Mouse (Mus musculus): ENCODE data around the gene Kcnk5.

The Kcnk5 gene

DNA sequence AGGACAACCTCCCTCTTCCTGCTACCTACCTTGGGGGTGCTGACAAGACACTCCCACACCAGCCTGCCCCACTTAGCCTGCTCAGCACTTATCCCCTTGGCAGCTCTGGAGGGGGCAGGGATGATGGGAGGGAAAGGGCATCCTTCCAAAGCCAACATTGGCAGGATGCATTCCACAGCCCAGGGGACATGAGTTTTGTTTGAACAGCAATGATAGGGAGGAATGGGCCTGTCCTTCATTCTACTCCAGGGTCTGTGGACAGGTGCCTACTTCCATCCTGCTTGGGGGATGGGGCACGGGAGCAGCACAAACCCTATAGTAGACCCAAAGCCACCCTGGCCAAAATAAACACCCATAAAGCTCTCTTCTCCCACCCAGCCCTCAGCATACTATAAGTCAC lies 16.2 kb downstream of the Kcnk5 start:
- DNase-seq: peak; percentile 91

DNA sequence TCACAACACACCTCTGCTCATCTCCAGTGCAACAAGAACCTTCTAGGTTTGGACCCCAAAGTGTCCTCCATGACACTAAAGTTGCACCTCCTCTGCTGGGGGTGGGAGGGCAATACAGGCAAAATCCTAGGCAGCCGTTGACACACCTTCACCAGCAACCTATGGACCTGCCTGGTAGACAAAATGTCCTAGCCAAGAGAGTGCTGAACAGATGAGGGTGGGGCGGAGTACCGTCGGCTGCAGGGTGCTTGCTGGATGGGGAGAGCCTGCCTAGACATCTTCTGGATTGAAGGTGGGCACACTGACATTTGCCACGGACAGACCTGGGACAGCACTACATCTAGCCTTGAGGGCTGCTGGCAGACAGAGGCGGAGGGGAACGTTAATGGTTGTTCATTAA lies 17.2 kb downstream of the Kcnk5 start:
- DNase-seq: peak; percentile 52

DNA sequence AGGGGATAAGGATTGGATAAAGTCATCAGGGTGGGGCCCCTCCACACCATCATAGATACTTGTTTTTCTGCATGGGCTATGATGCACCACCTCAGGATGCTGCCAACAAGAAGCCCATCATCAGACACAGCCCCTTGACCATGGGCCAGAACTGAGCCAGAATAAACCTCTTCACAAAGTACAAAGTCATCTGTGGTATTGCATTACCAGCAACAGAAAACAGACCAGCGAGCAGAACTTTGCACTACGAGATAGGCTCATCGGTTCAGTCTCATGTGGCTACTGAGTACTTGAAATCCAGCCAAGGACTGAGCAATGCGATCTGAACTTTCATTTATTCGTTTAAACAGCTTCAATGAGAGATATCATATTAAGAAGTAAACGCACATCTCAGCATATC lies 18.9 kb downstream of the Kcnk5 start:
- DNase-seq: peak; percentile 80

DNA sequence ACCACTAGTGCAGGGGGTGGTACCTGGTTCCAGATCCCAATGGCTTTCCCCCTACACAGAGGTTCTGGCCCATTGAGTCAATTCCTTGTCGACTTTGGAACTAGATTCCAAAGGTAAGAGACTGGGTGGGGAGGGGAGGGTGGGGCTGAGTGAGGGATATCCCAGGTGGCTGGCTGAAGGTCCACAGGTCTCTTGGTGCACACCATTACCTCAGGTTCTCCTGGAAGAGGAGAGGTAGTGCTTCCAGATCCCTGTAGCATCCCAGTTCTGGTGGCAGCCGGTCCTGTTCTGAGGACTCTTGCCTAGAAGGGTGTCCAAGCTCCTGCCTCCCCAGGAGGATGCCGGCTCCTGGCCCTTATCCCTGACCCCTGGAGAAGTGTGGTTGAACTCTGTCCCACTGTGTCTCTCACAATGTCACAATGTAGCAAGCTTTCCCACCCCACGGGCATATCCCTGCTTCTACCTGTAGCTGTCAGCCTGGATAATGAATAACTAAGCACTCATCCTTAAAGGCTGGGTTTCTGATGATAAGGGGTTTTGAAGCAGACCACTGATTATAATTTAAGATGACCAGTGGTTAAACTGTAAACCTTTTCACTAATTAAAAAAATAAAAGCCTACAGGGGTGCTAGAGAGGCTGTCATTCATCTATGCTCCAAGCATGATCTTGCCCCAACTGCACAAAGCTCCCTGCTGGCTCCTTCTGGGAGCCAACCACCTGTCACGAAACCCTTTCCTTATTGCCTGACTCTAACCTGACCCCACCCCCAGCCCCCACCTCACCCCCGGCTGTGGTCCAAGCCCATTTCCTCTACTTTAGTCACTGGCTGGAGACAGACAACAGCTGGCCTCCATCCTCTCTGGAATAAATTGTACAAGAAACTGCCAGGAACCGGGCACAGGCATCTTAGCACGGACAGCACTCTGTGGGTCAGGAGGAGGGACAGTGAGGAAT lies 22.6 kb downstream of the Kcnk5 start:
- DNase-seq: peak; percentile 85

DNA sequence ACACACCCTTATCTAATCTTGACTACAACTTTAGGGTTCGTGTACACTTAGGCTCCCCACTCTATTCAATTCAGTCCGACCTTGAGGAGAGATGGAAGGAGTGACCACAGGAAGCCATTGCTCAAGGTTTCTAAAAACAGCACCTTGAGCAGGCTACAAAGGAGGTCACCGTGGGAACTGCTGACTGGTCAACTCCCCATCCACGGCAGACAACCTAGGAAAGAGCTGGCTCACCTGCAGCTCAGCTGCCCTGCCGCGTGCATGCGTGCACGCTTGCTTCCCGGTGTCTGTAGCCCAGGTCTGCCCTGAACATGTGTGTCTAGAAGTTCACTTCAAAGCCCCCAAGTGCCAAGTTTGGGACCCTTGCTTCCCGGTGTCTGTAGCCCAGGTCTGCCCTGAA lies 24.0 kb downstream of the Kcnk5 start:
- DNase-seq: peak; percentile 52

DNA sequence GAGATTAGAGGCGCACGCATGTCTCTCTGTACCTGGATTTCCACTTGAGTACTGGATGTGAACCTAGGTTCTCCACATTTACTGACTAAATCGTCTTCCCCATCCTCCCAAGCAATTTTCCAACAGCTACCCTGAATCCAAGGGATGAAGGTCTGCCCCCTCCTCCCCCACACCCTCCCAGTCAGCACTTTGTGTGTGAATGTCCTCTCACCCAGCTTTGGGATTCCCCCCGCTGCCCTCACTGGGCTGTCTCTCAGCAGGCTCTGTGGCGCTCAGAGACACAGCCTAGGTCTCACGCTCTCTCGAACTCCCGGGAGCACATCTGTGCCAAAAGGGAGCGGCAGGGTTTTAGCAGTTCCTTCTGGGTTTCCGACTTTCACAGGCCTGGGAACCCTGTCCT lies 25.9 kb downstream of the Kcnk5 start:
- no peak for DNase-seq

DNA sequence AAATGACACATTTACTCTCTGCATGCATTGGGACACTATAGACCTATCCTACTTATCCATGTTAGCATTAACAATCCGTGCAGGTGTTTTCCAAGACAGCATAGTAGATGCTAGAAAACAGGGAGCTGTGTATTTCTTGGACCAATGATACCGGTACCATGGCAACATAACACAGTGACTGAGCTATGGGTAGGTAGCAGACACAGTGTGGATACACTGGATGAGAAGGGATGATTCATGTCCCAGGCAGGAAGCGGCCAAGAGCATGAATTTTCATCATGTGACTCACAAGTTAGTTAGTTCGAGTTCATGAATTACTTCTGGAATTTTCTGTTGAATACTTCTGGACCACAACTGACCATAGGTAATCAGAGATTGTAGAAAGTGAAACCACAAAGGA lies 26.7 kb downstream of the Kcnk5 start:
- DNase-seq: no peak

DNA sequence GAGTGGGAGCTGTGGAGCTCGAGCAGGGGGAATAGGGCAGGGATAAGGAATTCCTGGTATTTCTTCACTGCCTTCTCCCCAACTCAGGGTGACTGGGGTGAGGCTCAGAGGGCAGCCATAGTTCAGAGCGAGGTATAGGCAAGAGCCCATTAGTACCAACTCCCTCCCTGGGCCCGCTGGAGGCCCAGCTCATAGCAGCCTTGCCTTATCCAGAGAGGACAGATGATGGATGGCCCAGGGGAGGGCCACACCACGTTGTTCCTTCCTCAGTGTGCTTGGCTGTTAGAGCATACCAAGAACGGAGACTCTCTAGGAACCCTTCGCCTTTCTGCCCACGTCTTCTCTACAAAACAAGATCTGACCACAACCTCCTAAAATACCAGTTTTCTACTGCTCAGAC lies 27.4 kb downstream of the Kcnk5 start:
- no peak for DNase-seq

DNA sequence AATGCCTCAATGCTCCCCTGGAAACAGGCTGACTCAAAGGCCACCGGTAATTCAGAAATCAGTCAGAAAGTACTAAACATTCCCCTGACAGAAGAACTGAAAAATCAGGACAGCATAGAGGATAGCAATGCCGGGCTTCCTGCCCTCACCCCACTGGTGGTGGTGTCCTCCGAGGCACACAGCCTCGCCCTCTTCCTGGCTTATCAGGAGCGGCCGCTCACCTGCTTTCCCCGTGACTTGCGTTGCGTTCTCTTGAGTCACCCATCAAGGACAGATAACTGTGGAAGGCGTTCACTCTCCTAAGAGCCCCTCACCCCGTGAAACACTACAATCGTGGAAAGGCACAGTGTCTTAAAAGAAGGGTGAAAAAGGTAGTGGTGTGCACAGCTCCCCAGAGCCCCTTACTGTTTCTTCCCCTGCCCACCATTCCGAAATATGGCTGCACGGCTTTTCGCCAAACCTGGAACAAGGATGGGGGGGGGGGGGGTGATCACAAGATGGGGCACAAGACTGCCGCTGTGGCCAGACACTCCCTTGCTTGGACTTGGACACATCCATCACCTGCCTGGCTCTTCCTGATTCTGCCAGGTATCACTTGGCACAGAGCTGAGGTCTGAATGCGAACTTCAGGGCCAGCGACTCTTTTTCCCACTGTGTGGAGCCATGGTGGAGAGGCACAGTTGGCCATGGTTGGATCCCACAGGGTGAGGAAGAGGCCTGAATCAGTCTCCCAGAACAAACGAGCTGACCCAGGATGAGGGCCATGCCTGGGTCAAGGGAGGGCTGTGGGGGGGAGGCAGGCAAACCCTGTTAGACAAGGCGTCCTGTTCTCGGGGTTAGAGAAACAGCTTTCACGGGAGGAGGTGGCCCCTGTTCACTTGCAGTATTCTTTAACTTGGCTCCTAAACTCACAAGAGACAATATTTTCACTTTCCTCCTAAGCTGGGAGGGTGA lies 32.2 kb downstream of the Kcnk5 start:
- DNase-seq: peak; percentile 7

DNA sequence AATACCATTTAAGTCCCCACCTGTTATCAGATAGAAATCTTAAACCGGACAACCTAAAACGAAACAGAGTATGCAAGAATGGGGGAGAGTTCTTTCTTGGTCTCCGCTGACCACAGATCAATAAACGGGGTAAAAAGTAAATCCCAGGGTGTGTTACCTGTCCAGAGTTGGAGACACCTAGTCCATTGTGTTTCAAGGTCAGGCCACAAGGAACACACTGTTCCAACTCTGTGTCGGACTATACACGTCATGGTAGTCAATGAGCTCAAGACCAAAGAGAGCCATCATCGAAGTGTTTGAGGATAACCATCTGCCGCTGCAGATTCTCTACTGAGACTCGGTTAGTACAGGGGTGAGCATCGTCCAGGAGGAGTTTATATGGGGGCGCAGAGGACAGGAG lies 33.1 kb downstream of the Kcnk5 start:
- DNase-seq: no peak

DNA sequence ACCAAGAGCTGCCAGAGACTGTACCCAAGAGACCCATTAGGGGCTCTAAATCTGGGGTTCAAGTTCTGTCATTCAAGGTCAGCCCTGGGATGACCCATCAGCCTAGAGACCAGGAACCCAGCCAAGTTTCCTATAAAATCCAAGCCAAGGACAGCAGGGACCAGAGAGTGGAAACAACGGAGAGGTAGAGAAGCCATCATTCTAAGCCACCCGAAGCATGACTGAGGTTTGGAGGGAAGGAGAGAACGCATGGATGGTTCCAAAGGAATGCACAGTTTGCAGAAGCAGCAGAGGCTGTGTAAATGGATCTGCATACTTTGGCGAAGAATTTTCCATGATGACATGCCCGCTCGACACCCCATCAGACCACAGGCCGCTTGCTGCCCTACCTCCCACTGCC lies 33.8 kb downstream of the Kcnk5 start:
- peak; percentile 43 for DNase-seq

DNA sequence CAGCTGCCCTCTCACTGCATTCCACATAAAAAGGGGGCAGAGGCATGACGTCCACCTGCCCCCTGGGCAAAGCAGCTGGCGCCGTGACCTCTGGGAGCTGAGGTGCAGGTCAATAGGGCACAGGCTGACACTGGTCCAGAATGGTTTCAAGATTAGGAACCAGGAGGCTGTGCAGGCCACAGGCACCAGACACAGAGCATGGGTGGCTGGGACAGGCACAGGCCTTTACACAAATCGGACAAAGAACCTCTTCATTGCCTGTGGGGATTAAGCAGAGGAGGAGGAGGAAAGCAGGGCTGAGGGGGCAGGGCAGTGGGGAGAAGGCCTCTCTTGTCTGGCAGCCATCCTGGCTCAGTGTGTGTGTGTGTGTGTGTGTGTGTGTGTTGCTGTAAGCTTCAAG lies 37.5 kb downstream of the Kcnk5 start:
- DNase-seq: peak; percentile 7

DNA sequence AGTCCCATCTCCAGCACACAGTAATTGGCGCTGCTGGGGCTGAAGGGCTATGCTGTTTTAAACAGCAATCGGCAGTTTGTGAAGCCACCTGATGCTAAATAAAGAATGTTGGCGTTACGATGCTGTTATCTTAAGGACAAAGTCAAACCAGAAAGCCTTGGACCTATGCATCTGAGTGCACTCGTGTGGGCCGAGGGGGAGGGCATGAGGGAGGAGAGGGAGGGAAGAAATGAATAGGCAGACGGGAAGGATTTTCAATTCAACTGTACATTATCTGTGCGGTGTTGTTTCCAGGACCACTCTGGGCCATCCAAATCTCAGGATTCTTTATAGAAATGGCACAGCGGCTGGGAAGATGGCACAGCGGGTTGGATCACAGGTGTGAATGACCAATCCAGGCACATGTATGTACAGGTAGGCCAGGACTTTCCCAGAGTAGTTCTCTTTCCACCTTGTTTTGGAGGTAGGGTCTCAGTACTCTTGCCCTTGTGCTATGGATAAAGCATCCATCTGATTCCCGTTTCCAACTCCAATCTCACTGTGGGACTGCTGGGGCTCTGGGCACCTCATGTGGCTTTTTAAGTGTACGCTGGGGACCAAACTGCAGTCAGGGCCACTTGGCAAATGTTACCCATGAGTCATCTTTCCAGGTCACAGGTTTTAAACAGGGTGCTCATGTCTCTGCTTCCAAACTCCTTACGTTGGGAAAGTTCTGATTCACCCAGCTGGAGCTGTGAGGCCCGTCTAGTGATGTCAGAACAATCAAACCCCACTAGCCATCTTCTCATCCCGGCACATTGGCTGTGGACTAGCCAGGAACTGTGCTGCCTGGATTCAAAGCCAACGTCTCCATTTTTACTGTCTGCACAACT lies 42.9 kb downstream of the Kcnk5 start, which contains the start of gene Saysd1:
Gene Saysd1, minus strand, starts transcription at position 51 of the 872 bp plus-strand sequence.
- DNase-seq: peak; percentile 10

DNA sequence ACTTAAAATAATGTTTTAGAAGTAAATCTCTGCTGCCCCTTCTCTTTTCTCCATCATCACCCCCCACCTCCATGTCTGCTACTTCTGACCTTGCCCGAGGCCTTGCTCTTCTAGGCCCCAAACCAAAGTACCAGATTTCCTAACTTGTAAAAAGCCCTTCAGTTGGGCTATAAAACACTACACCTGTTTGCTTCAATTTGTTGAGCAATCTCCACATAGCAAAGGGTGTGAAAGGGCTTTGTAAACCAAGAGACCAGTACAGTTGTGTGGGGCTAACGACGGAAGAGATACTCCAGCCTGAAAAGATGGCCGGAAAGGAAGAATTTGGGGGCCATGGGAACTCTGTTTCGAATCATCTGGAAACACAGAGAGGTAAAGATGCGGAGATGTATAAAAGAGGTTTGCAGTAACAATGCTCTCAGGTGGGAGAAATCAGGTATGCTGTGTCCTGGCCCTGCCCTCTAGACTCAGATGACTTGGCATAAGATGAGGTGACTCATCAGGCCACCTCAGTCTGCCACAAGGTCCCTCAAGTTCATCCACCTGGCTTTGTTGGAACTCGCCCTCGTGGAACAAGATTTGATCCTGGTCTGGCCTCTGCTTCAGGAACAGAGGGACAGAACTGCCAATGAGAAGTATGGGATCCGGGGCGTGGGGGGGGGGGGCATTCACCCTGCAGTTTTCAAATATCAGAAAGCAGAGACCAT lies 46.5 kb downstream of the Kcnk5 start:
- no peak for DNase-seq

DNA sequence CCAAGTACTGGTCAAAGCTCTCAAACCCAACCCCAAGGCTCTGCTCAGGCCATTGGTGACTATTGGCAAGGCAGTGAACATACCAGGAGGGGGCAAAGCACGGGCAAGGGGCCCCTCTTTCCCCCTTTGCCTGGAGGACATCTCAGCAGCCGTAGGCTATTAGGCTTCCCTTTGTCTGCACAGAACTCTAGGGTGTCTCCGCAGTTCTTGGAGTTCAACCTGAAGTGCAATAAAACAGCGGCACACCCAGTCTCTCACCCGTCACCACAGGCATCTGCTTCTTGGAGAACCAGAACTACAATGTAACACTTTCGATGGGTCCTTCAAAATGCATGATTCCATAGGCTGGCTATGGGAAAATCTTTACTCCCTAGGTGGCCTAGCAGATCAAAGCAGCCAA lies 53.4 kb downstream of the Kcnk5 start:
- DNase-seq: no peak

DNA sequence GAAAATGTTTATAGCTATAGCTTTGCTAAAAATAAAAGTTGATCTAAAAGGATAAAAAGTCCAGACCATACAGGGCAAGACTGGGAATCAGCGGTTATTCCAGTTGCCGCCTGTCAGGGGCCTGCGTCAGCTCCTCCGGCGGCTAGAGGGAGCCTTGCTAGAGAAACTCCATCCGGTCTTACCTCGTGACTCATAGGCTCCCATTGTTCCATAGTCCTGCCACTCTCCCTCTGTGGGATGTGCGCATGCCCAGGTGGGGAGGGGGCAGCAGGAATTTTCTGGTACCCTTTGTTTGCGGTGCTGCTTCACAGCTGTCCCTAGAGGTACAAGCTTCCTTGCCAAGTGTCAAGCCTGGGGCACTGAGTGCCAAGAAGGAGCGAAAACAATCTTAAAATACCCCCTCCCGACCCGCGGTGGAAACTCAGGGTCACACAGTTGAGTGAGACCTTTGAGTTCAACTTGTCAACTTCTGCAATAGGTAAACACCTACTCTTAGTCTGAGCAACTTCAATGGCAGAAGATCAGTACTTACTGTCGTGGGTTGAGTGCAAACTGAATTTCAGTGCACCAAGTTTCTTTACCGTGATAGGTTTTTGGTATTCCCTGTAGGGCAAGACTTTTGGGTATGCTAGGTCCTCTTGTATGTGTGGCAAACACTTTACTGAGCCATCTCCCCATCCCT lies 54.1 kb downstream of the Kcnk5 start:
- no peak for DNase-seq

DNA sequence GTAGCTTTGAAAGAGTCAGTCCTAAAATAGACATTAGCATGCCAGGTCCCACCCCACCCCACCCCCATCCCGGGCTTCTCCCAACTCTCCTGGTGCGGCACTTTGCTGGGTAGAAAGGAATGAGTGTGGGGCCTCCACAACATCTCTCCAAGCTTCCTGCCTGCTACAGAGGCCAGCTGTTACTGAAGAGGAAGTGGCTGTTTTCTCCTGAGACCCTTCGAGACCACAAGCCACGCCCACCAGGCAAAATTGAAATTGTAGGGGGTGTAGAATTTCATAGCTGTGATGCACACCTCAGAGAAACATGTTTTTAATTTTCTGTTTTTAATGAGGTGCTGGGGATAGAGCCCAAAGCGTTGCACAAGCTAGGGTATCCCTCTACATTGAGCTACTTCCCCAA lies 60.7 kb downstream of the Kcnk5 start:
- no peak for DNase-seq

DNA sequence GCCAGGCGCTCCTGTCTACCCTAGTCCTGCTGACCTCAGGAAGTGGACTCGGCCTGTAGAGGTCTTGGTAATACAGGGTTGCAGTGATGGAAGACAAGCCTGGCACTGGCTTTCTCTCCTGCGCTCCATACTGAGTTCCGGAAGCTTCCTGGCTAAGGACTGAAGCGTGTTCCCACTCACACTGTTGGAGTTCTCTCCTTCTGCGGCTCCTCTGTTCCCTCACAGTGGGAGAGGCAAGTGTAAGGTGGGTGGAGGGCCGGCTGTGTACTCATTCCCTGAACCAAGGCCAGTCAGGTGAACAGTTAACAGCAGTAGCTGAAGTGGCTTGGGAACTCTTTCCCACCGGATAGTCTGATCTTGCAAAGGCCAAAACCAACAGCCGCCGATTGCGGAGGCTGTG lies 61.6 kb downstream of the Kcnk5 start:
- no peak for DNase-seq

DNA sequence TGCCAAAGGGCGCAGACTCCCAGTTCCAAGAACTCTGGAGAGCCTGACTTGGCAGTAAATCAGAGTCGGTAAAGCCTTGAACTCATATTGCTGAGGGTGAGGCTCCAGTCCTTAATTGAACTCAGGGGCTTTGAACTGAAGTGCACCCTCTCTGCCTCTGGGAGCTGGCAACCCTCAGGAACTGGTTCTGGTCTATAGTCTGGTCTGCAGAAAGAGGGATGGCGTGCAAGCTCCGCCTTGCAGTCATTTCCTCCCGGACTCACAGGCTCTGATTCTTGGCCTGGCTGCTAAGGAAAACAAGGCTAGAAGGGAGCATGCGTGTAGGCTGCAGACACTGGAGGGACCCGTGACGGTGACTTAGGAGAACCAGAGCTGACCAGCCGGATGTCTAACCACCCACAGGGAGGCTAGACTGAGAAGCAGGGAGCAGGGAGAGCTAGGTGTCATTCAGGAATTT lies 65.4 kb downstream of the Kcnk5 start:
- DNase-seq: peak; percentile 81

DNA sequence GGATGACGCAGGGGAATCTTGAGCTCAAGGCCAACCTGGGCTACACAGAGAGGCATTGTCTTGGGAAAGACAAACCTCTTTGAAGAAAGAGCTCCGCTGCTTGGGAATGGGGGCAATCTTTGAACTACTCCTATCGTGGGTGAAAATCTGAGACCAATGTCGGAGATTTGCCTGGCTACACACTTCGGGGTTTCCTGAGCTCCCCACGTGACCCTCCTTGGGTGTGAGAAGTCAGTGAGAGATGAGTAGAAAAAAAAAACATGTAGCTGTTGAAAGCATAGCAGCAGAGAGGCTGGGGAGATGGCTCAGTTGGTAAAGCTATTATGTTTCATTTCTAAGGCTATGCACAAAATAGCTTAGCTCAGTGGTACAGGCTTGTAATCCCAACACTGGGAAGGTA lies 66.7 kb downstream of the Kcnk5 start:
- no peak for DNase-seq

DNA sequence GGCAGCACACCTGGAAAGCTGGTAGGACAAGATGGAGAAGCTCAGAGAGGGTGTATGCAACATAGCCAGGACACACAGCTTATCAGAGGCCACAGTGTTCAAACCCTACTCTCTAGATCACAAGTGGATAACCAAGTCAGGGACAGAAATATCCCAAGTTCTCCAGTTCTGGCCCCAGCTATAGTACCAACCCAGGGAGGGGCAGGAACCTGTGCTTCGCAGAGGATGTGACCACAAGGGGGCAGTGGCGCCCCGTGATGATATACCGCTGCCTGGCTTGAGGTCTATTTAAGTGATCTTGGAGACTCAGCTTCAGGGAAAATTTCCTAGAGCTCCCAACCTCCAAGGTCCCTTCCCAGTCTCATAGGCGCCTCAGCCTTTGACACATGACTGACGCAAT lies 67.6 kb downstream of the Kcnk5 start:
- peak; percentile 94 for DNase-seq
